Mouse (Mus musculus) erythroblast, adult 5-6 weeks (primary cell): ENCODE results near the gene 2700049A03Rik. TPM values are rescaled to one million over a fixed set of nuclear protein-coding genes. Genes with fewer than 3 reads are reported as not detected.

Source experiments
- ATAC-seq: replicated peaks from 2 replicates; pipeline ENCODE4 v1.8.0; 2016; ENCODE audit warnings: moderate number of reproducible peaks, mild to moderate bottlenecking, moderate TSS enrichment, inconsistent platforms; ENCODE audit not compliant: poor library complexity, low FRiP score, severe bottlenecking
- total RNA-seq, 2 experiments: library from RNA; stranded (forward) in 1 of 2; stranded (reverse) in 1 of 2; fragments of 150-400 nt in 1 of 2; fragments of 200-764, 138-1000 nt in 1 of 2; gene quantifications; 2 replicates each; pipeline versions ENCODE4 v1.2.3 to v1.2.4; 2015 to 2017; ENCODE audit warnings: low replicate concordance in 2 of 2

The 2700049A03Rik gene
- total RNA-seq, 2 experiments from 2014 or later = 5.8 to 15.4 TPM

DNA sequence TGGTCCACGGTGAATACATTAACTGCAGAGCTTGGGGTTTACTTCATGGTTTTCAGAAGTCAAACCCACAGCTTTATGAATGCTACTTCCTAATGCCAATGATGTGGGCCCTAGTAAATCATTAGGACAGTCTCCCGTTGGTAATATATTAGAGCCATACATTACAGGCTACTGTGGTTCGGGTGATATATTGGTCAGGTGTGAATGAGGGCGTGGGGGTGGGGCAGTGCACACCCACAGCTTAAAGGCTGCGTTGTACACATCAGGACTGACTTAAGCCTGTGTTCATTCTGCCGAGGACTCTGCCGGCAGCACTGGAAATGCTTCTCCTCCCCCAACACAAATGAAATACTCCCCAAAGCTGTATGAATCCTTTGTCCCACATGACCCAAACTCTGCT is 118.1 kb downstream of the 2700049A03Rik start:
- ATAC-seq = no peak

DNA sequence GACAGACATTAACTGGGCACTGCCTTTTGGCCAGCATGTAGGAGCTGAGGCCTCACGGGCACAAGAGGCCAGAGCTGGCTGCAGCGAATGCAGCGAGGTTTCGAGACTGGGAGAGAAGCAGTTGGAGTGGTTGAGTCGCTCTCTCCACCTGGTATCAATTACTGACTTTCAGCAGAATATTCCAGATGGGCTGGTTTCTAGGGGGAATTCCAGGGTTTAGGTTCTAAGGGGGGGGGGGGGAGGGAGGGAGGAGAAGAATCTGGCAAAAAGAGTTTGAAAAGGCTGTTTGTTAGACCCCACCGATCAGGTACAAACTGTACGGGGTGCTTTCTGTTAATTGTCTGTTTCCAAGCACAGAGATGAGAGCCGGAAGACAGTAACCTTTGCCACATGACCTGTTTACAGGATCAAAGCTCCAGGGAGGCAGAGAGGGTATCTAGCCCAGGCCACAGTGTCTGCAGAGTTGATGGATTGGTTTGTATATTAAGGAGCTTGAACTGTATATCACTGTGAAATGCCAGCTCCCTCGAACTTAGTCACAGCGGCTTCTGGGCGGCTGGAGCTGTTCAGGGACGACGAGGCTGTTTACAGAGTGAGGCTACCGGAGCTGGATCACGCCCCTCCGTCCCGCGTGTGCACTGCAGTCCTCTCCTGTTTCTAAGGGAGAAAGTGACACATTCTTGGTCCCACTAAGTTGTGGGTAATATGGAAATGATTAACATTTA is 121.7 kb downstream of the 2700049A03Rik start:
- no peak for ATAC-seq

DNA sequence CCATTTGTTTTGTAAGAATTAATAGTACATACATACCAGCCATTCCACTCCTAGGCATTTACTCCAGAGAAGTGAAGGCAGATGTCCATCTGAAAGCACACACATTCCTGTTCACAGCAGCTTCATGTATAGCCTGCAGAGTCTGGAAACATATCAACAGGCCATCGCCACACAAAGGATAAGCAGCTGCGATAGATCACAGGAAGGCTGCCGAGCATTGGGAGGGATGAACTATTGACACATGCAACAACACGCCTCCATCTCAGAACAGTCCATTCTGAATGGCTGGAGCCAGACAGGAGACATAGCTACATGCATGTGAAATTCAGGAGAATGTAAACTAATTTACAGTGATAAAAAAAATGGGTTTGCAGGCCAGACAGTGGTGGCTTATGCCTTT is 127.6 kb downstream of the 2700049A03Rik start:
- no peak for ATAC-seq

DNA sequence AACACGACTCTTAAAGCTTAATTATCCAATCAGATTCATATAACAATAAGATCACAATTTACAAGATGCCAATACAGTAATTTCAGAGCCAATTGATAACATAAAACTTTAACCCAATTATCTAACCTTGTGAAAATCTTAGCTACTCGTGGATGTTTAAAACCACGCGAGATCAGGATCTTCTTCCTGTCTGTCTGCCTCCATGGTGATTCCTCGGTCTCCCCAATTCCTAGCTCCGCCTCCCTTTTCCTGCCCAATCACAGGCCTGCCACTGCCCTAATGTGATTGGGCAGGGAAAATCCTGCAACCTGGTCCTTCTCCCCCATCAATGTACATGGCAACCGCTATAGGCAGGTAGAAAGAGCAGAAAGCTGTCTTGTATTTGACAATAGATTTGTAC is 132.7 kb downstream of the 2700049A03Rik start:
- no peak for ATAC-seq

DNA sequence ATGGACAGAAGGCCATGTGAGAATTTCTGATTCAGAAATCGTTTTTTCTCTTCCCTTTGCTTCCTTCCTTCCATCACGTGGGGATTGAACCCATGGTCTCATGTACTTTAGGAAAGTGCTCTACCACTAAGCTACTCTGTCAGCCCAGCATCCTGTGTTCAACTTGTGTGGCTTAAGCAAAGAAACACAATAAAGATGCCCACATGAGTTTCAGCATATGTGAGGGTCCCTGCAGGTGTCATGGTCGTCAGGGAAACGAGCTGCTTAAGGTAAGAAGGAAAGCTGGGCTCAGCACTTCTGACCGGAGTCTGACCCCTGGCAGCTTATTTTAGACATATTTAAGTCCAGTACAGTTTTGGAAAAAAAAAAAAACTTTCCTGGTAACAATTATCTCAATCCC is 134.5 kb downstream of the 2700049A03Rik start:
- ATAC-seq = no peak

DNA sequence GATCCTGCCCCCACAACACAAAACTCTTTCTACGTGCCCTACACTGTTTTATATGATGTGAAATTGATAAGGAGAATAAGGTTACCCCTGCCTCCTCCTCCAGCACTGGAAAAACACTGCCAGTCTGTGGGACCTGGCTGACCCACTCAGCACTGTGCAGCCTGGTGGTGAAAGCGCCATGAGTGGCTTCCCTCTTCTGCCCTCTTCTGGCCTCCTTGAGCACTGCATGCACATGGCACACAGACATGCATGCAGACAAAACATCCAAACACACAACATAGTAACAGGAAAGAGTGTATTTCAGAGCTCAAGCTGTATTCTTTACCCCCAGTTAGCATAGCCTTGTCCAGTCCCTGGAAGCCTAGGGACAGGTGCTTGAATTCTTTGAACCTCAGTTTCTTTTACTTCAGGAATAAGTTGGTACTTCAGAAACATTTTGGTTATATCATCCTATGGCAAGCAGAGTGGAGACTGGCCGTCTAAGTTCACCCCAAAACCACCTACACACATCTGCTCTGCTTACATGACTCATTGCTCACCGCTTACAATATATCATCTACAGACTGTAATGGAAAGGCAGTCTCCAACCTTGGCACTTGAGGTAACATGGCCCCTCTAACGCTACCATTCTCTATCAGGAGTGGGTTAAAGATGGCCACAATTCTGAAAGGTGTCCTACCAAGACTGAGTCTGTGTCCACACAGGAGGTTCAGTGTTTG is 138.0 kb downstream of the 2700049A03Rik start:
- ATAC-seq = peak; percentile 52

DNA sequence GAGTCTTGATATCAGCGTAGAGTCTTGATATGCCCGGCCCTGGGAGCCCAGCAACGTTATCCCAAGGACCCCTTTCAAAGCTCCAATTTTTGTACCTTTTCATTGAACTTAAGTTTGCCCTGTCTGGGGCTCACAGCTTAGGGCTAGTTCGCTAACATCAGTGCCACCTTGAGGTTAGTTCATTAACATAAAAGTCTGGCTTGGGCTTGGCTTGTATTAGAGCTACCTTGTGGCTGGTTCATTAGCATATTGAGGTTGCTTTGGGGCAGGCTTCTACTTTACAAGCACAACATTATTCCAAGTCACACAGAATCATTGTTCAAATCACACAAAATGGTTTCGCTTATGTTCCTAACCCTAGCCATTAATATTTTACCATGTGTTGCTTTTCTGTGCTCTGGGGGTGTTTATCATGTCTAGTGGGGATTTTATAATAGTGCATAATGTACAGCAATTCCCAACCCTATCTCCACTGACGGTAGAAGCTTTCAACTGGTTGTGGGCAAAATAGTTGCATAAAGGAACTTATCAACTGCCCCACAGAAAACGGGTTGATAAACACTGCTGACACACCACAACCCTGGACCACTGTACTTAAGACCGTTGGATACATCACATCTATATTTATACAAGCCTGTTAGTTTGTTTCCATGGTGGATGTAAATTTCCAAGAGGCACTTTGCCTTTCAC is 139.4 kb downstream of the 2700049A03Rik start:
- no peak for ATAC-seq

DNA sequence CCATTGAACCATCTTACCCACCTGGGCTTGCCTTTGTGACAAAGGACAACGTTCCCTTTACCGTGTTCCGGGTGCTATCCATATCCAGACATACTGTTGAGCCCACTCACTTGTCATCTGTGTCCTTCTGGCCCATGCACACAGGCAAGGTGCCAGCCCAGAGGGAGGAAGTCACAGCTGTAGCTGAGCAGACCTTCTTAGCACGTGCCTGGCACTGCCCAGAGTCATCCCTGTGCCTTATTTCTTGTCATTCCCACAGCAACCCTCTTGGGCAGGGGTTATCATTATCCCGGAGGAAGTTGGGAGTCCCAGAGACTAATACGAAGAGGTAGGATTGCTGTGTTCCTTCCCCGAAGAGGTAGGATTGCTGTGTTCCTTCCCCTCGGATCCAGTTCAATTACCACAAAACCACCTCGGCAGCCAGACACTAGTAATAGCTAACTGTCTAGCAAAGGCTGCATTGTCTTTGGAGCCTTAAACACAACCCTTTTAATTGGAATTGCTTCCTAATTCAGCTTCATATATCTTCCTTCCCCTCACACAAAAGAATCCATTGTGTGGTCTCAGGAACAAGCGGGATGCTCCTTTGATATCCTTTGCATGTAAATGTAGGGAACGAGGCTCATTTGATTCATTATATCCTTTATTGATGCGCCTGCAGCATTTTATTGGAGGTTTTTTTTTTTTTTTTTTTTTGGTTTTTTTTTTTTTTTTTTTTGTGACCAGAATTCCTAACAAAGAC is 143.0 kb downstream of the 2700049A03Rik start:
- no peak for ATAC-seq

DNA sequence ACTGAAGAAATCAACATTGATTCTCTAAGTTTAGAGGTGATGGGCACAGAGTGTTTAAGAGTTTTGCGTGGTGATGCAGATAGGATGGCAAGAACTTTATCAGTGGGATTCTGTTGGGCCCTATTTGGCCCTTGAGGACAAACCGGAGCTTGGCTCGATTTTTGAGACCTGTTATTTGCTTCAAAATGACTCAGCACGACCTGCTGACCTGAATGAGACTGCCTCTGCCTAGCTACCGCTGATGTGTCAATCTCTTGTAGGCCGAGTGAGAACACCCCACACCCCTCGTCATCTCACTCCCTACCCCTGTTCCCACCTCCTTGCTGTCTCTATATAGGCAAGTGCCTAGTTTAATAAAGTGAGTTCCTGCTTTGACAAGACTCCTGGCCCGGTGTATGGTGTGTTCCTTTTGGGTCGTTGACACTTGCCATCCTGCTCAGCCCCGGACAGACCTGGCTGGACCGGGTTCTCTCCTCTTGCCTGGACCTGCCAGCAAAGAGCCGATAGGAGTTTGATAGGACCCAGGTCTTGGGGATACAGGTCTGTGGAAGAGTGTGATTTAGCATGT is 144.6 kb downstream of the 2700049A03Rik start:
- no peak for ATAC-seq

DNA sequence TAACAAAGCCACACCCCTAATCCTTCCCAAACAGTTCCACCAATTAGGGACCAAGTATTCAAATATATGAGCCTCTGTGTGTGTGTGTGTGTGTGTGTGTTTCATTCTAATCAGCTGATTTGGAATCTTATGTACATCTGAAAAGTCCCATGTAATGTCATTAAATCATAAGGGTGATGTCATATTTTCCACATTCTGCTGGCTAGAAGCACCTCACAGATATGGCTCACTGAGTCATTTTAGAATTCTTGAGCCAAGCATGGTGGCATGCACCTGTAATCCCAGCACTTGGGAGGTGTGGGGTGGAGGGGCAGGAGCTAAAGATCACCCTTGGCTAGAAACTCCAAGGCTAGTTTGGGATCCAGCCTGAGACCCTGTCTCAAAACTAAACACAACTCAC is 148.8 kb downstream of the 2700049A03Rik start:
- ATAC-seq = no peak

DNA sequence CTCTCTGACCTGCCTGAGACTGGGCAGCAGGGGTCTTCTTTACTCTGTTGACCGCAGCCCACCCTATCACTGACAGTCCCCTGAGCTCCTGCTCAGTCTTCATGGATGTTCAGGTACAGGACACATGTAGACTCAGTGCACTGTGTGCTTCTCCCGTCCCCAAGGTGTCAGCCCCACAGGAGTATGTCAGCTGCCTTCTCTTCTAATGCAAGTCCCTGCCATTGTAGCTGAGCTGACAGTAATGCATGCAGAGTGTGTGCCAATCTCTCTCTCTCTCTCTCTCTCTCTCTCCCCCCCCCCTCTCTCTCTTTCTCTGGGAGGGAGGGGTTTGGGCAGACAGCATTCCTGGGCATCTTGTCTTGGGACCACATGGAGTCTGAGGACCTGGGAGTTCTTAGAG is 153.8 kb downstream of the 2700049A03Rik start:
- no peak for ATAC-seq

Other genes with a start within 250 kb of the 2700049A03Rik start
- gene Actr10, start 199.0 kb upstream of the 2700049A03Rik start, total RNA-seq (2015; ENCODE audit: low replicate concordance) = 40.3 and 76.7 TPM in 2 replicates
- 29.5 and 39.3 TPM in 2 replicates for gene Actr10, start 199.0 kb upstream of the 2700049A03Rik start, total RNA-seq (2017; ENCODE audit: low replicate concordance)
- 105 and 133 TPM in 2 replicates for gene Psma3, start 162.2 kb upstream of the 2700049A03Rik start, total RNA-seq (2015; ENCODE audit: low replicate concordance)
- gene Psma3, start 162.2 kb upstream of the 2700049A03Rik start, total RNA-seq (2017; ENCODE audit: low replicate concordance) = 67.8 and 119 TPM in 2 replicates
- gene Arid4a, start 120.9 kb upstream of the 2700049A03Rik start, total RNA-seq (2015; ENCODE audit: low replicate concordance) = 17.9 and 21.3 TPM in 2 replicates
- gene Arid4a, start 120.9 kb upstream of the 2700049A03Rik start, total RNA-seq (2017; ENCODE audit: low replicate concordance) = 41.5 and 57.6 TPM in 2 replicates
- not detected in 2 replicates for gene Tomm20l, start 25.4 kb upstream of the 2700049A03Rik start, total RNA-seq (2015; ENCODE audit: low replicate concordance)
- gene Tomm20l, start 25.4 kb upstream of the 2700049A03Rik start, total RNA-seq (2017; ENCODE audit: low replicate concordance) = not detected in 2 replicates
- gene Timm9, start 164 bp upstream of the 2700049A03Rik start, total RNA-seq (2015; ENCODE audit: low replicate concordance) = 17.9 and 18.8 TPM in 2 replicates
- gene Timm9, start 164 bp upstream of the 2700049A03Rik start, total RNA-seq (2017; ENCODE audit: low replicate concordance) = 0.34 and 0.56 TPM in 2 replicates
- not detected in 2 replicates for gene Dact1, start 173.0 kb downstream of the 2700049A03Rik start, total RNA-seq (2015; ENCODE audit: low replicate concordance)
- not detected in 2 replicates for gene Dact1, start 173.0 kb downstream of the 2700049A03Rik start, total RNA-seq (2017; ENCODE audit: low replicate concordance)